Mouse (Mus musculus) ES-E14 (cell line): ENCODE measurements at regions not wholly inside any gene's neighbourhood (a gene's known extent, or its start where the extent isn't known, plus 50 kb on each side); places are given as distances from the start of the nearest gene placed in this dataset.

ENCODE experiments used
- DNase-seq: peaks from one replicate; pipeline ENCODE4 v3.0.0-alpha.2; 2013; ENCODE audit warnings: low read depth, low spot score
- H3K27ac ChIP-seq: 2 replicates; pipeline ENCODE4 v1.5.1; 2012; ENCODE audit warnings: low read depth, mild to moderate bottlenecking, low read length, moderate library complexity, mixed read lengths; ENCODE audit not compliant: poor library complexity, insufficient read depth, severe bottlenecking
- H3K36me3 ChIP-seq: 2 replicates; pipeline ENCODE4 v1.6.1; 2012; ENCODE audit warnings: mild to moderate bottlenecking, low read length, moderate library complexity, mixed read lengths; ENCODE audit not compliant: control insufficient read depth, poor library complexity, insufficient read depth, severe bottlenecking
- H3K4me1 ChIP-seq, 2 experiments: fragments of 150-350 bp in 1 of 2; sonication (generic) in 1 of 2; 2 replicates each; pipeline ENCODE4 v1.6.1; 2012; ENCODE audit warnings: low read length in 2 of 2, mild to moderate bottlenecking in 1 of 2, mixed read lengths in 1 of 2; ENCODE audit not compliant: control insufficient read depth in 2 of 2, insufficient read depth in 2 of 2, poor library complexity in 1 of 2
- H3K4me3 ChIP-seq, 2 experiments: fragments of 150-350 bp in 1 of 2; sonication (generic) in 1 of 2; 2 replicates each; pipeline ENCODE4 v1.5.1; 2012; ENCODE audit warnings: low read length in 2 of 2, low read depth in 1 of 2, mild to moderate bottlenecking in 1 of 2, mixed read lengths in 1 of 2; ENCODE audit not compliant: insufficient read depth in 1 of 2, poor library complexity in 1 of 2, severe bottlenecking in 1 of 2
- H3K9ac ChIP-seq: 2 replicates; pipeline ENCODE4 v1.6.1; 2012; ENCODE audit warnings: low read depth, mild to moderate bottlenecking, low read length, mixed read lengths; ENCODE audit not compliant: poor library complexity, insufficient read depth, severe bottlenecking
- H3K9me3 ChIP-seq: fragments of 150-350 bp; sonication (generic); 2 replicates; pipeline ENCODE4 v1.6.1; 2012; ENCODE audit warnings: low read depth, mild to moderate bottlenecking, low read length; ENCODE audit not compliant: control insufficient read depth, insufficient read depth
- CHD2 ChIP-seq: IDR thresholded peaks from 2 replicates; pipeline ENCODE4 v1.6.1; 2014; ENCODE audit warnings: mild to moderate bottlenecking, low read depth, low read length, inconsistent platforms
- HCFC1 ChIP-seq: IDR thresholded peaks from 2 replicates; pipeline ENCODE4 v1.6.1; 2012; ENCODE audit warnings: low read length, inconsistent platforms, borderline replicate concordance; ENCODE audit not compliant: insufficient read depth
- MAFK ChIP-seq: IDR thresholded peaks from 2 replicates; pipeline ENCODE4 v1.6.1; 2014; ENCODE audit warnings: mild to moderate bottlenecking, low read depth, low read length, inconsistent platforms; ENCODE audit not compliant: insufficient read depth
- ZC3H11A ChIP-seq: IDR thresholded peaks from 2 replicates; pipeline ENCODE4 v1.6.1; 2012; ENCODE audit warnings: low read depth, mild to moderate bottlenecking, inconsistent platforms, low read length, borderline replicate concordance
- ZNF384 ChIP-seq: IDR thresholded peaks from 2 replicates; pipeline ENCODE4 v1.6.1; 2012; ENCODE audit warnings: low read depth, low read length, inconsistent platforms
- in situ Hi-C, 2 experiments: fragments of 600-800 bp; cut with MboI; formaldehyde crosslinking; loops; one replicate each; pipeline ENCODE4 v1.15.1; 2025; ENCODE audit warnings: low sequenced_read_pairs in 2 of 2, inconsistent platforms in 1 of 2; ENCODE audit not compliant: unreplicated experiment in 2 of 2

- no peak for DNase-seq
- Histone ChIP-seq H3K9me3 (no peaks in the 10 kb centered on the region), H3K27ac (no peak overlapping the region), H3K4me3 (no peak overlapping the region), H3K9ac (no peak overlapping the region), H3K4me1 (no peaks in the 10 kb centered on the region), H3K36me3 (no peaks in the 10 kb centered on the region)
- in situ Hi-C loops, result no loop called here
- TF ChIP-seq CHD2, result no peak
- no peak for TF ChIP-seq MAFK
- TF ChIP-seq ZNF384, result no peak
- no peak for TF ChIP-seq ZC3H11A
- no peak for TF ChIP-seq HCFC1
Observed at GRCm38 (mm10) chr2:171514876-171515275, 528.4 kb downstream of the Cbln4 start.

- in situ Hi-C loops, result no loop called here
- TF ChIP-seq HCFC1 (no peak), CHD2 (no peak), MAFK (no peak), ZC3H11A (peak; percentile 72; the same call in 1 of the 2 replicates), ZNF384 (no peak)
- peak; percentile 12 for DNase-seq
Observed at GRCm38 (mm10) chr2:171496620-171497019, 546.6 kb downstream of the Cbln4 start.

GRCm38 (mm10) chr2:171493741-171494140, 549.5 kb downstream of the Cbln4 start:
- Histone ChIP-seq H3K27ac (no peak overlapping the region), H3K4me1 (no peaks in the 10 kb centered on the region), H3K4me3 (no peak overlapping the region), H3K36me3 (no peaks in the 10 kb centered on the region), H3K9me3 (no peaks in the 10 kb centered on the region), H3K9ac (no peak overlapping the region)
- peak; percentile 66; the same call in 1 of the 2 replicates for TF ChIP-seq ZC3H11A
- no peak for TF ChIP-seq CHD2
- peak; percentile 40 for DNase-seq
- in situ Hi-C loops, result no loop called here

More at GRCm38 (mm10) chr2:171496620-171497019, 546.6 kb downstream of the Cbln4 start:
- no peaks in the 10 kb centered on the region for H3K4me1 ChIP-seq
- H3K9ac ChIP-seq, result no peak overlapping the region
- H3K36me3 ChIP-seq, result no peaks in the 10 kb centered on the region
- H3K9me3 ChIP-seq, result no peaks in the 10 kb centered on the region
- H3K4me3 ChIP-seq, result no peak overlapping the region
- H3K27ac ChIP-seq, result no peak overlapping the region

DNA sequence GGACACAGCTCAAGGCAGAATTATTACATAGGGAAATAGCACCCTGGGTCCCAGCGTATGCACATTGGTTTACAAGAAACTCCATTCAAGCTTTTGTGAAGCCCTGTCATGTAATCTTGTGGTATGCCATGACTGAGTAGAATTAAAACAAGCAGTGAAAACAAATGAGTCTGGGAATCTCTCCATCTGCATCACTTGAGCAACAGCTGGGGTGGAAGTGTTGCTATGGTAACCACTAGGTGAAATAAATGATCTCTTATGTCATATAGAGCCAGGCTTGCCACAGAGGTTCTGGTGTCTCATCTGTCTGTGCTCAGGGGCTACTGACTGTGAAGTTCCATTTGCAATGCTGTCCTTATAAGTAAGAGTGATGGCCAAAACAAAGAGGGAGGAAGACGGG, 556.0 kb downstream of the Cbln4 start:
- H3K36me3 ChIP-seq, result no peaks in the 10 kb centered on the region
- H3K4me1 ChIP-seq, result no peaks in the 10 kb centered on the region
- TF ChIP-seq ZC3H11A (no peak), MAFK (no peak), CHD2 (no peak), ZNF384 (no peak), HCFC1 (no peak)
- no peak overlapping the region for H3K4me3 ChIP-seq
- H3K27ac ChIP-seq, result no peak overlapping the region
- in situ Hi-C loops, result no loop called here
- H3K9ac ChIP-seq, result no peak overlapping the region
- DNase-seq, result no peak
- H3K9me3 ChIP-seq, result no peaks in the 10 kb centered on the region

DNA sequence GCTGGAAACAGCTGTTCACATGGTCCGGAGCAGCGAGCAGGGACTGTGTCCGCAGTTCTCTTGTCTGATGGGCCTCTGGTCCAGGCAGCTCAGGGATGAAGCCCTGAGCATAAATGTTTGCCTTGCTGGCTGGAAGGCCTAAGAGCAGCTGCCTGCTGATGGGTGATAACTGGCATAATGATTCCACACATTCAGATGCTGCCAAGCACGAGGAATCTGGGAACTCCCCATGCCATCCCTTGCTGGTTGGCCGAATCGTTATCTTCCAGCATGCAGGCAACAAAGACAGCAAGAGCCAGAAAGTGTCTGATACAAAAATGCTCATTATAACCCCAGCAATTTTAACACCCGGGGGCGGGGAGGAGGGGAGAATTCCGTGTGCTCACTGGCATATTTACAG, 590.0 kb downstream of the Cbln4 start:
- no peak overlapping the region for H3K27ac ChIP-seq
- no peak overlapping the region for H3K4me3 ChIP-seq
- H3K9ac ChIP-seq, result no peak overlapping the region
- no peaks in the 10 kb centered on the region for H3K4me1 ChIP-seq
- DNase-seq, result no peak
- H3K36me3 ChIP-seq, result no peaks in the 10 kb centered on the region
- TF ChIP-seq ZNF384 (no peak), ZC3H11A (no peak), CHD2 (no peak), MAFK (no peak), HCFC1 (no peak)
- in situ Hi-C loops, result no loop called here
- H3K9me3 ChIP-seq, result no peaks in the 10 kb centered on the region
